ENCODE assay signal across 9 mouse cellular contexts in the genomic region with DNA sequence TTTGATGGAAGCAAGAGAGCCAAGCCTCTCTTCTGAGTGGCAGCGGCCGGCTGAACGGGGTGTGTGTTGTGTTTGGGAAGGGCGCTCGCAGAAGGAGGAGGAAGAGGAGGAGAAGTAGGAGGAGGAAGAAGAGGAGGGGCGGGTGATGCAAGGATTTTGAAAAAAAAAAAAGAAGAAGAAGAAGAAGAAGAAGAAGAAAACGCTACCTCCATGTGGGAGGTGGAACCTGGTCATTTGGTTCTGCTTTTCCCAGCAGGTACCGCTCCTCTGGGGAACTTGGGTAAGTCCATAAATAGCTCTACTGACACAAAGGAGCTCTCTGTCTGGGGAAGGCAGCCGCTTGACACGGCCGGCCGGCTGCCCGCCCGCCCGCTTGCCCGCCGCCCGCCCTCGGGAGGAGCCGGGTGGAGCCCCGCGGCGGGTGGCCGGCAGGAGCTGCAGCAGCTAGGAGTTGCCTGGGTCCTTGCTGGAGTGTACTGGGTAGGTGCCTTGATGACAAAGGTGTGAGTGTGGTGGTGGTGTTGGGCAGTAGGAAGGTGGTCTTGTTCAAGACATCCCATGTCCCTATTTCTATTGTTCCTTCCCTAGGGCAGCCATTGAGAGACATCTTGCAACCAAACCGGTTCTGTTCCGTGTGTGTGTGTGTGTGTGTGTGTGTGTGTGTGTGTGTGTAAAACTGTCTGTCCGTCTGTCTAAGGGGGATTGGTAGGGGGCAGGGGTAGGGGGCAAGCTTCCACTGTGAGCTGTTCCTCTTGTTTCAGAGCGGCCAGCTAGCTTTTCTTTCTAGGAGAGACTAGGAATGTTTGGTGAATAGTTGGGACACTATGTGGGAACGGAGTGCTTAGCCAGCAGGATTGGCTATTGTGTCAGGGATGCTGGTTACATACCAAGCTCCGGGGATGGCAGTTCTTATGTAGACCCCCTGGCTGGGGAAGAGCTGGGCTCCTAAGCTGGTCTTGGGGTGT.
DNase-seq lines count a peak whose midpoint lies in the region; ATAC-seq and TF ChIP-seq lines count a peak whose summit lies in the region.
"Had no signal": no experiment of that assay in that cellular context is flagged by ENCODE, and none has a peak within 500 bp of the region (broad histone marks: within the 10 kb centered on the region; RNA-seq: fewer than 3 reads in every experiment).

No protein-coding gene starts in this region.

- no peaks in the 10 kb centered on the region for H3K36me3 ChIP-seq in heart, adult 2 months (ENCODE audit: control insufficient read depth, insufficient read depth, low read length)
- peaks cover 4% of the 10 kb centered on the region; the same call in 1 of the 2 replicates for H3K36me3 ChIP-seq in limb, embryonic 12.5 days
- peaks cover 9% of the 10 kb centered on the region for H3K36me3 ChIP-seq in myocyte (ENCODE audit: control insufficient read depth, insufficient read depth)
- H3K36me3 ChIP-seq: G1E had no signal

- no peak for TF ChIP-seq CTCF in heart, adult 2 months (IDR thresholded peaks at IDR 0.05)

- WGBS in heart, adult 2 months: 20% methylated on average over 30 of the region's 30 CpGs
- 2% methylated on average over 30 of the region's 30 CpGs for WGBS in limb, embryonic 12.5 days

- no peaks in the 10 kb centered on the region for H3K9me3 ChIP-seq in limb, embryonic 12.5 days

- peak overlapping the region; percentile 48 for H3ac ChIP-seq in myocyte (ENCODE audit: control insufficient read depth, insufficient read length)

- no peaks in the 10 kb centered on the region for H3K27me3 ChIP-seq in heart, adult 2 months (ENCODE audit: control insufficient read depth, insufficient read depth, low read length)
- H3K27me3 ChIP-seq in limb, embryonic 12.5 days: no peaks in the 10 kb centered on the region
- H3K27me3 ChIP-seq in myocyte (ENCODE audit: control insufficient read depth, insufficient read depth, insufficient read length): no peaks in the 10 kb centered on the region

- DNase-seq in heart, adult 2 months: peak; percentile 55 to 65
- no peak for DNase-seq in heart, adult 9 months (ENCODE audit: low spot score in 2 of 2)
- DNase-seq in cerebellum, adult 8-10 months: peak; percentile 61
- no peak for DNase-seq in thymus, postnatal 4 days
- DNase-seq in left cerebral cortex, adult 11 months (ENCODE audit: low spot score): no peak

- intact Hi-C loops in heart, adult 2 months (cut with DNase I): no loop called here

- no peak for TF ChIP-seq EP300 in heart, adult 2 months (IDR thresholded peaks at IDR 0.05; ENCODE audit: insufficient read depth, low read depth, low read length)

- H3K9ac ChIP-seq in heart, adult 2 months (ENCODE audit: low read depth, low read length): peak overlapping the region; percentile 71
- peak overlapping the region; percentile 74 for H3K9ac ChIP-seq in limb, embryonic 12.5 days (replicated peaks)

- peaks cover 7% of the 10 kb centered on the region for H3K4me1 ChIP-seq in heart, adult 2 months (ENCODE audit: control insufficient read depth, insufficient read depth, low read length)
- peaks cover 55% of the 10 kb centered on the region for H3K4me1 ChIP-seq in limb, embryonic 12.5 days (replicated peaks)

- peak overlapping the region; percentile 37 for H3K27ac ChIP-seq in heart, adult 2 months
- peak overlapping the region; percentile 74 for H3K27ac ChIP-seq in limb, embryonic 12.5 days

- peak overlapping the region; percentile 48 for H3K4me3 ChIP-seq in heart, adult 2 months
- H3K4me3 ChIP-seq in limb, embryonic 12.5 days (replicated peaks): peak overlapping the region; percentile 60
- peak overlapping the region; percentile 85 for H3K4me3 ChIP-seq in myocyte

- peak overlapping the region; percentile 72 for H3K4me2 ChIP-seq in limb, embryonic 12.5 days
- H3K4me2 ChIP-seq in myocyte (ENCODE audit: low read depth): peak overlapping the region; percentile 93

- peak; percentile 81 for ATAC-seq in granulocyte monocyte progenitor cell, adult 5-6 weeks (replicated peaks; ENCODE audit: poor library complexity, severe bottlenecking)
- no peak; the same call in 1 of the 2 replicates for ATAC-seq in limb, embryonic 12.5 days (ENCODE audit: insufficient number of reproducible peaks, insufficient read depth, low FRiP score, low TSS enrichment, low read depth)

- no peaks in the 10 kb centered on the region; the same call in 1 of the 2 replicates for H3K79me2 ChIP-seq in heart, adult 2 months (replicated peaks; ENCODE audit: control insufficient read depth, insufficient read depth, low read length)
- H3K79me2 ChIP-seq in myocyte (ENCODE audit: control insufficient read depth, insufficient read depth): peaks cover 28% of the 10 kb centered on the region

- TF ChIP-seq POLR2A in heart, adult 2 months (IDR thresholded peaks at IDR 0.05; ENCODE audit: insufficient read depth, low read depth, low read length): no peak
- peak; percentile 55 for TF ChIP-seq POLR2A in myocyte (IDR thresholded peaks at IDR 0.05; ENCODE audit: insufficient read length, low read depth)

TF ChIP-seq in myocyte, 11 proteins besides CTCF, POLR2A, EP300 and RAD21:
- TF ChIP-seq USF1 (IDR thresholded peaks at IDR 0.05; ENCODE audit: low read depth) (no peak), CEBPB (IDR thresholded peaks at IDR 0.05; ENCODE audit: insufficient read depth, poor library complexity, severe bottlenecking) (0 out of 2 replicates have a peak, but pooled peaks have one; percentile 17)

Comparison
In these comparisons a context has a peak if more than half of its experiments do, and no peak if none do; other contexts are left out.
1. DNase-seq: peak in heart, adult 2 months (2 of 2) and cerebellum, adult 8-10 months (single experiment); none in heart, adult 9 months (0 of 2), thymus, postnatal 4 days (single experiment) and left cerebral cortex, adult 11 months (single experiment).
2. Peak in every context shown above with its lines, with median percentiles within 50 percentile points of each other: H3K4me3 ChIP-seq.